Mouse (Mus musculus): ENCODE measurements around the gene Armc12. TPM values are rescaled to one million over a fixed set of nuclear protein-coding genes. Genes with fewer than 3 reads are reported as not detected.

Gene Armc12
- total and polyA plus RNA-seq, 3 experiments, result 0.33 TPM; not detected in 2

GRCm38 (mm10) chr17:28557772-28558171 lies 27.2 kb downstream of the Armc12 start:
- Histone ChIP-seq H3K36me3 (ENCODE audit: control insufficient read depth, insufficient read depth, low read length) (no peaks in the 10 kb centered on the region), H3K27ac (no peak overlapping the region)

GRCm38 (mm10) chr17:28560598-28560997 lies 30.0 kb downstream of the Armc12 start, which contains the start of gene Clps:
TSS of gene Clps (minus strand) at chr17:28560766.
- Histone ChIP-seq H3K4me1 (ENCODE audit: control insufficient read depth, insufficient read depth, low read length) (no peaks in the 10 kb centered on the region; the same call in 1 of the 2 replicates), H3K79me2 (replicated peaks; ENCODE audit: control insufficient read depth, insufficient read depth, low read length) (no peaks in the 10 kb centered on the region), H3K27ac (no peak within 1 kb of the TSS), H3K9ac (ENCODE audit: low read depth, low read length) (no peak within 1 kb of the TSS), H3K4me3 (no peak within 1 kb of the TSS), H3K27me3 (ENCODE audit: control insufficient read depth, insufficient read depth, low read length) (no peaks in the 10 kb centered on the region), H3K36me3 (ENCODE audit: control insufficient read depth, insufficient read depth, low read length) (no peaks in the 10 kb centered on the region)
- no peak for DNase-seq
- no peak for TF ChIP-seq POLR2A (IDR thresholded peaks at IDR 0.05; ENCODE audit: insufficient read depth, low read depth, low read length)
- no peak for TF ChIP-seq CTCF (IDR thresholded peaks at IDR 0.05)
- TF ChIP-seq EP300 (IDR thresholded peaks at IDR 0.05; ENCODE audit: insufficient read depth, low read depth, low read length), result no peak
- intact Hi-C loops (cut with DNase I), result no loop called here
- WGBS, result 59% methylated on average over 4 of the region's 4 CpGs

More at GRCm38 (mm10) chr17:28557772-28558171, 27.2 kb downstream of the Armc12 start:
- DNase-seq, result no peak
- 69% methylated on average over 6 of the region's 6 CpGs for WGBS
- Histone ChIP-seq H3K4me3 (no peak overlapping the region), H3K9ac (ENCODE audit: low read depth, low read length) (no peak overlapping the region), H3K4me1 (ENCODE audit: control insufficient read depth, insufficient read depth, low read length) (no peaks in the 10 kb centered on the region; the same call in 1 of the 2 replicates), H3K27me3 (ENCODE audit: control insufficient read depth, insufficient read depth, low read length) (no peaks in the 10 kb centered on the region), H3K79me2 (replicated peaks; ENCODE audit: control insufficient read depth, insufficient read depth, low read length) (no peaks in the 10 kb centered on the region)
- intact Hi-C loops (cut with DNase I), result no loop called here
- TF ChIP-seq CTCF (IDR thresholded peaks at IDR 0.05) (no peak), POLR2A (IDR thresholded peaks at IDR 0.05; ENCODE audit: insufficient read depth, low read depth, low read length) (no peak), EP300 (IDR thresholded peaks at IDR 0.05; ENCODE audit: insufficient read depth, low read depth, low read length) (no peak)

GRCm38 (mm10) chr17:28561613-28562012 lies 31.0 kb downstream of the Armc12 start:
- no peak for DNase-seq
- H3K79me2 ChIP-seq (replicated peaks; ENCODE audit: control insufficient read depth, insufficient read depth, low read length), result no peaks in the 10 kb centered on the region
- TF ChIP-seq CTCF (IDR thresholded peaks at IDR 0.05) (no peak), EP300 (IDR thresholded peaks at IDR 0.05; ENCODE audit: insufficient read depth, low read depth, low read length) (no peak), POLR2A (IDR thresholded peaks at IDR 0.05; ENCODE audit: insufficient read depth, low read depth, low read length) (no peak)
- H3K4me1 ChIP-seq (ENCODE audit: control insufficient read depth, insufficient read depth, low read length), result no peaks in the 10 kb centered on the region; the same call in 1 of the 2 replicates
- H3K27ac ChIP-seq, result no peak overlapping the region
- no peak overlapping the region for H3K9ac ChIP-seq (ENCODE audit: low read depth, low read length)
- no peaks in the 10 kb centered on the region for H3K27me3 ChIP-seq (ENCODE audit: control insufficient read depth, insufficient read depth, low read length)
- no peak overlapping the region for H3K4me3 ChIP-seq
- WGBS, result 64% methylated on average over 7 of the region's 7 CpGs
- H3K36me3 ChIP-seq (ENCODE audit: control insufficient read depth, insufficient read depth, low read length), result no peaks in the 10 kb centered on the region
- intact Hi-C loops (cut with DNase I), result no loop called here

- Histone ChIP-seq H3K4me3 (no peak overlapping the region), H3K27ac (no peak overlapping the region), H3K4me1 (ENCODE audit: control insufficient read depth, insufficient read depth, low read length) (no peaks in the 10 kb centered on the region), H3K79me2 (replicated peaks; ENCODE audit: control insufficient read depth, insufficient read depth, low read length) (no peaks in the 10 kb centered on the region), H3K36me3 (ENCODE audit: control insufficient read depth, insufficient read depth, low read length) (no peaks in the 10 kb centered on the region), H3K9ac (ENCODE audit: low read depth, low read length) (no peak overlapping the region), H3K27me3 (ENCODE audit: control insufficient read depth, insufficient read depth, low read length) (no peaks in the 10 kb centered on the region)
- no peak for DNase-seq
- TF ChIP-seq POLR2A (IDR thresholded peaks at IDR 0.05; ENCODE audit: insufficient read depth, low read depth, low read length) (no peak), EP300 (IDR thresholded peaks at IDR 0.05; ENCODE audit: insufficient read depth, low read depth, low read length) (no peak), CTCF (IDR thresholded peaks at IDR 0.05) (no peak)
- intact Hi-C loops (cut with DNase I), result no loop called here
These were observed 34.6 kb downstream of the Armc12 start for GRCm38 (mm10) chr17:28565181-28565580.

DNA sequence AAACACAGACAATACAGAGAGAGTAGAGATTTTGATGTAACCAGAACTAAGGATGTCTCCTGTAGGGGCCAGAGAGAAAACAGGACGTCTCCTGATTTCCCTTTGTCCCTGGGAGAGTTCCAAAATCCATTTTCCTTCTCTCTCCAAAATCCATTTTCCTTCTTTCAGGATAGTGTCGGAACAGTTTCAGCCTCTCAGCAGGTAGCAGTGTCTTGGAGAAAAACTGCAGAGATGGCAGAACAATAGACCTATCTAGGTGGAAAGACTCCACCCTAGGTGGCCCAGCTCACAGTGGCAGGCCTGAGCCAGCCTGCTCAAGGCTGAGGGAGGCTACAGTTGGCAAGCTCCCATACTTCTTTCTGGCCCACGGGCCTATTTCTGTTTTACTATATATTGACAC lies 36.9 kb downstream of the Armc12 start:
- H3K27ac ChIP-seq, result no peak overlapping the region
- no peaks in the 10 kb centered on the region for H3K36me3 ChIP-seq (ENCODE audit: control insufficient read depth, insufficient read depth, low read length)
- no peak overlapping the region for H3K4me3 ChIP-seq
- H3K9ac ChIP-seq (ENCODE audit: low read depth, low read length), result no peak overlapping the region
- no peaks in the 10 kb centered on the region for H3K4me1 ChIP-seq (ENCODE audit: control insufficient read depth, insufficient read depth, low read length)
- WGBS, result 41% methylated on average over 3 of the region's 3 CpGs
- TF ChIP-seq EP300 (IDR thresholded peaks at IDR 0.05; ENCODE audit: insufficient read depth, low read depth, low read length) (no peak), CTCF (IDR thresholded peaks at IDR 0.05) (no peak), POLR2A (IDR thresholded peaks at IDR 0.05; ENCODE audit: insufficient read depth, low read depth, low read length) (no peak)
- DNase-seq, result no peak
- intact Hi-C loops (cut with DNase I), result no loop called here
- no peaks in the 10 kb centered on the region for H3K79me2 ChIP-seq (replicated peaks; ENCODE audit: control insufficient read depth, insufficient read depth, low read length)
- H3K27me3 ChIP-seq (ENCODE audit: control insufficient read depth, insufficient read depth, low read length), result no peaks in the 10 kb centered on the region

DNA sequence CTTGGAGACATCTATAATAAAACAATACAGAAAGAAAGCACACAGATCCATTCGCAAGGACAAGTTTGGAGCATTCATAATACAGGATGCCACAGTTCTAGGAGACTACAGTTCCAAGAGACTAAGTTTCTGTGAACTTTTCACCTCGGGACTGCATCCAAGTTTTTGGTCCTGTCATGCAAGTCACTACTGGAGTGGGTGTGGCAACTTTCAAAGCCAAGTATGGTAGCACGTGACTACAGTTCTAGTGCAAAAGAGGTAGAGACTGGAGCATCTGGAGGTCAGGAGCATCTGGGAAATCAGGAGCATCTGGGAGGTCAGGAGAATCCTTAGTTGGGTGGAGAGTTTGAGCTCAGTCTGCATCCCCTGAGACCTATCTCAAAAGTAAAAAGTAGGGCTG lies 41.3 kb downstream of the Armc12 start:
- Histone ChIP-seq H3K36me3 (ENCODE audit: control insufficient read depth, insufficient read depth, low read length) (no peaks in the 10 kb centered on the region), H3K4me1 (ENCODE audit: control insufficient read depth, insufficient read depth, low read length) (no peaks in the 10 kb centered on the region; the same call in 1 of the 2 replicates), H3K79me2 (replicated peaks; ENCODE audit: control insufficient read depth, insufficient read depth, low read length) (no peaks in the 10 kb centered on the region), H3K4me3 (no peak overlapping the region), H3K27me3 (ENCODE audit: control insufficient read depth, insufficient read depth, low read length) (no peaks in the 10 kb centered on the region), H3K27ac (no peak overlapping the region), H3K9ac (ENCODE audit: low read depth, low read length) (no peak overlapping the region)
- TF ChIP-seq POLR2A (IDR thresholded peaks at IDR 0.05; ENCODE audit: insufficient read depth, low read depth, low read length), result no peak
- 61% methylated on average over 3 of the region's 3 CpGs for WGBS
- intact Hi-C loops (cut with DNase I), result no loop called here
- DNase-seq, result no peak

All from heart, adult 2 months (tissue).